Mouse (Mus musculus): ENCODE data around the gene St6galnac4.

Gene St6galnac4

GRCm38 (mm10) chr2:32629276-32629976 lies 42.5 kb downstream of the St6galnac4 start:
- peak in 1 of 2 experiments; percentile 53 for DNase-seq

GRCm38 (mm10) chr2:32630036-32630435 lies 43.1 kb downstream of the St6galnac4 start:
- no peak for DNase-seq

- no peak for DNase-seq
These were observed 44.2 kb downstream of the St6galnac4 start for GRCm38 (mm10) chr2:32631046-32631445.

DNA sequence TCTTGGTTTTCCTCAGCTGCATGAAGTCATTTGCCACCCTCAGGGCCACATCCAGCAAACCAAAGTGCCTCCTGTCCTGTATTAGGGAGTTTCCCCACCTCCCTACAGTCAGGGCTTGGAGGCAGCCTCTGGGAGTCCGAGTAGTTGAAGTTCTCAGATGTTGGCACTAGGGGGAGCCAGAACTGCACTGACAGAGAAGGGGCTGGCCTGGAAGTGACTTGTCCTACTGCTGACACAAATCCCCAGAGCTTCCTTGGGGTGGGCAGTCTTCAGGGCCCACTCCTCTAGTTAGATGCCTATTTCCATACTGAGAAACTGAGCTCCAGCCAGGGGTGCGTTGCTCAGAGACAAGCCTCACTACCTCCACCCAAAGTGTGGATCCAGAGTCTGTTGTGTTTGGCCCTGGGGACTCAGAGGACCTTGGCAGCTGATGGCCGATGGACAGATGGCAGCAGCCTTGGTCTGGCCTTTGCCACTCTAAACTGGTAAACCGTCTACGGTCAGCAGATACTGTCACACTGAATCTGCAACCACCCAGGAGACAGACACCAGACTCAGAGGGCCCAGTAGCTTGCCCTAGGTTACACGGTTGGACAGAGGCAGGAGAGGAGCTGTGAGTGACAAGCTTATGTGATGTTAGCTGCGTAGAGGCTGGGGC lies 45.0 kb downstream of the St6galnac4 start:
- DNase-seq: peak; percentile 78 to 86

GRCm38 (mm10) chr2:32633660-32634059 lies 46.8 kb downstream of the St6galnac4 start:
- peak in 1 of 2 experiments; percentile 32 for DNase-seq

- peak in 1 of 2 experiments; percentile 20 for DNase-seq
These were observed 47.6 kb downstream of the St6galnac4 start for GRCm38 (mm10) chr2:32634277-32635105.

DNA sequence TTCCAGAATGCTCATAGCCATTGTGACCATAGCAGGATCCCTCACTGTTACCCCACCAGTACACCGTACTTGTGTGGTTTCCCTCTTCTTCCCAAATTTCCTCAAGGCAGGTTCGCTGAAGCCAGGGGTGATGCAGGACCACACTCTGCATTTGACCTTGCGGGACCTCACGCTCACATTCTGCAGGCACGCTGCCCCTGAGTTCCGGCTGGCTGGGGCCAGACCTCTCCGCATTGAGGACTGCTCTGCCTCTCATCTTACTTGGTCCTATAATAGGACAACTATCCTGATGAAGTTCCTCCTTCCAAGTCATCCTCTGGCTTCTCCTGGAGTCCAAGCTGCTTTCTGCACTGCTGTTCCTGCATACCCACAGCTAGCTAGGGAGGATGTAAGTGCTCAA lies 49.7 kb downstream of the St6galnac4 start:
- peak in 1 of 2 experiments; percentile 5 for DNase-seq

DNA sequence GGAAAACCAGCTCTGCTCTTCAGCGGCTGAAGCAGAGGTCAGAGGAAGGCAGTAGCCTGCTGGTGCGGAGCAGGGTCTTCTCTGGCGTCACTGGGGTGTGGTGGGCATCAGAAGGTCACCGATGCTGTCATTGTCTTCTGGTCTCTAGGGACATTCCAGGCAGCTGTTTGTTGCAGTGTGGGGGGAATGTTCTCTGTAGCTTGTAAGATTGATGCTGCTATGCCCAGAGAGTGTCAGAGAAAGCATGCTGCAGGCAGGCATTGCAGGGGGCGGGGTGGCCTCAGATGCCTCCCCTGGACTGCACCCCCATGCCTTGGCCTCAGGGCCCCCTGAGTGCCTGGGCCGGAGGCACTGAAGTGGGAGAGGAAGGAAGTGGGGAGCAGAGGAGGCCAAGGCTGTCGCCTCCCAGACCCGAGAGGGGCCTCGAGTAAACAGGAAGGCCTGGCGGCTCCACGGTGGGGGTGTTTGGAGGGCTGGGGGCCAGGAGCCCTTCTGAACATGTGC lies 50.9 kb downstream of the St6galnac4 start:
- peak in 1 of 2 experiments; percentile 17 for DNase-seq

GRCm38 (mm10) chr2:32639632-32640031 lies 52.7 kb downstream of the St6galnac4 start:
- DNase-seq: no peak

- no peak for DNase-seq
These were observed 53.7 kb downstream of the St6galnac4 start for GRCm38 (mm10) chr2:32640550-32641051.

GRCm38 (mm10) chr2:32641810-32642209 lies 54.9 kb downstream of the St6galnac4 start:
- DNase-seq: peak in 1 of 2 experiments; percentile 55

GRCm38 (mm10) chr2:32642813-32643212 lies 55.9 kb downstream of the St6galnac4 start:
- peak in 1 of 2 experiments; percentile 33 for DNase-seq

DNA sequence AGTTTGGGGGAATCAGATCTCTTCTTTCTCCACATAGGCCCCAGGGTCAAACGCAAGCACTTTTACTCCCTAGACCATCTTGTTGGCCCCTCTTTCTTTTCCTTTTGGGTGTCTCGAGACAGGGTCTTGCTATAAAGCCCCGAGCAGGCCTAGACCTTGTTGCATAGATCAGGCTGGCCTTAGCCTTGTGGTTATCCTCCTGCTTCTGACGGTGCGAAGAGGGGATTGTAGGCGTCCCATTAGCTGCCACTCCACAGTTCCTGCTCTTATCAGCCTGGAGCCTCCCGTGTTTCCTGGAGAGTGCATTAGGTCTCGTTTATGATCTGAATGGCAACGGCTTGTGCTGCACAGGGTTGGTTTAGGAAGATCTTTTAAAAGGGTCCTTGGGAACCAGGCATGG lies 57.2 kb downstream of the St6galnac4 start:
- no peak for DNase-seq

DNA sequence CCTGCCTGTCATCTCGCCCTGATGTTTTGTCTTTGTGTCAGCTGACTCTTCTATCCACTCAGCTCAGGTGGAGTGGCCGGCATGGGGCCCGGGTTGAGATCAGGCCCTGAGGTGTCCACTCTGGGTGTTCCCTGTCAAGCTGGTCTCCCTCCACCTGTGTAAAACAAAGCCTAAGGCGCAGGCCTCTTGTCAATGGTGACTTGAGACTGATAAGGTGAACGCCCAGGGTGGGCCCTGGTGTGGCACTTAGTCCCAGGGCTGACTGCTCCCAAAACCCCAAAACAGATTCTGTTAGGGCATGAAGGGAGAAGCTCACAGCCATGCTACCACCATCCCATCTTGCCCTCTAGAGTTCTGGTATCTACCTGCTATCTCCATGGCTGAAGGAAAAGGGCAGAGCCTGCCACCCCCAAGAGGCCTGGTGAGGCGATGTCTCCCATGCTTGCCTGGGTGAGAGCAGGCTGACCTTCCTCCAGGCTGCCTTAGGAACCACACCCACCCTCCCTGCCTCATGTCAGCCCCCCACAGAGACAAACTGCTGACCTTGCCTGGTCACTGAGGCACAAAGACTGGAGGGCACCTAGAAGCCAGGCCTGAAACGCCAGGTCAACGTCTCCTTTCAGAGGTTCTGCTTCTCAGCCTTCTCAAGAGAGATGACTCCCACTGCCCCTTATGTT lies 58.0 kb downstream of the St6galnac4 start:
- no peak for DNase-seq

- DNase-seq: no peak
These were observed 58.8 kb downstream of the St6galnac4 start for GRCm38 (mm10) chr2:32645647-32646046.

DNA sequence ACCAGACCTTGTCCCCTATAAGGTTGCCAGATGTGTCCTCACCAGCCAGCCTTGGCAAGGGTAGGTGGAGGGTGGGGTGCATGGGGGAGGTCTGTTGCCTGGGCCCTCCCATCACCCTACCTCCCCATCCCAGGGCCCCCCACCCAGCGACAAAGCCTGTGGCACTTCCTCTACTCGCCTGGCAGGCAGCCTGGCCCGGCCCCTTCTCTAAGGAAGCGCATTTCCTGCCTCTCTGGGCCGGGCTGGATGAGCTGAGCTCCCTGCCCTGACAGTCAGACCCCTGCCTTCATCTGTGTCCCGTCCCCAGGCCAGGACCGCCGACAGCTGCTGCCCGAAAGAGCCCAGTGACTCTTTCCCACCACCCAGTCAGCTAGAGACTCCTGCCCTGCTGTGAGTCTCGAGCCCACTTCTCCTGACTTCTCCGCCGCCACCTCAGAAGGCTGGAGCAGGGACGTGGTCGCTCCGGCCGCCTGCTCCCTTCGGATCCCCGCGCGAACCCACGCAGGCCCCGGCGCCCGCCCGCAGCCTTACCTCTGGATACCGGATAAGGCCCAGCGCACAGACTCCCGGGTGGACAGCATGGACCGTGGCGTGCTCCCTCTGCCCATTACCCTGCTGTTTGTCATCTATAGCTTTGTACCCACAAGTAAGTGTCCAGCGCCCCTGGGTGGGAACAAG lies 59.6 kb downstream of the St6galnac4 start, which contains the start of gene Eng:
Eng (plus strand) TSS at position 217 of the 678 bp plus-strand sequence.
- DNase-seq: no peak

- no peak for DNase-seq
These were observed 60.5 kb downstream of the St6galnac4 start for GRCm38 (mm10) chr2:32647366-32647765.

Measured in cerebellum, postnatal 25 days (tissue).